Mouse (Mus musculus) liver, embryonic 14.5 days (tissue): ENCODE results near the gene Epn3. TPM values are rescaled to one million over a fixed set of nuclear protein-coding genes. Genes with fewer than 3 reads are reported as not detected.

Experiments
- ATAC-seq: fragments of 200-750 bp; cut with Nextera tagmentation; 2 replicates; pipeline ENCODE4 v1.8.0; 2017; ENCODE audit warnings: moderate number of reproducible peaks, mild to moderate bottlenecking, moderate library complexity; ENCODE audit not compliant: insufficient read depth
- DNase-seq, 3 experiments: peaks; one replicate each; pipeline ENCODE4 v3.0.0-alpha.2; 2012 to 2013; ENCODE audit warnings: low read depth in 3 of 3, low spot score in 3 of 3
- H3K27ac ChIP-seq: fragments of 300-500 bp; sonication (generic); 2 replicates; pipeline ENCODE4 v1.5.1; 2014; ENCODE audit warnings: moderate library complexity, mild to moderate bottlenecking, control low read depth, inconsistent platforms
- H3K27me3 ChIP-seq: fragments of 300-500 bp; sonication (generic); 2 replicates; pipeline ENCODE4 v1.6.1; 2014; ENCODE audit warnings: mild to moderate bottlenecking, low read length, moderate library complexity; ENCODE audit not compliant: control insufficient read depth, insufficient read depth
- H3K36me3 ChIP-seq: fragments of 300-500 bp; sonication (generic); replicated peaks from 2 replicates; pipeline ENCODE4 v1.6.1; 2014; ENCODE audit warnings: low read depth; ENCODE audit not compliant: control insufficient read depth, insufficient read depth
- H3K4me1 ChIP-seq, 2 experiments: fragments of 200-500 bp in 1 of 2; fragments of 300-500 bp in 1 of 2; sonication (generic) in 1 of 2; replicated peaks; 2 replicates each; pipeline ENCODE4 v1.6.1; 2012 to 2014; ENCODE audit warnings: antibody characterized with exemption in 1 of 2, inconsistent platforms in 1 of 2, low read length in 1 of 2; ENCODE audit not compliant: control insufficient read depth in 2 of 2, insufficient read depth in 2 of 2
- H3K4me2 ChIP-seq: fragments of 300-500 bp; sonication (generic); 2 replicates; pipeline ENCODE4 v1.6.1; 2014; ENCODE audit warnings: low read depth, mild to moderate bottlenecking, control low read depth, moderate library complexity
- H3K4me3 ChIP-seq, 2 experiments: fragments of 200-500 bp in 1 of 2; fragments of 300-500 bp in 1 of 2; sonication (generic) in 1 of 2; 2 replicates each; pipeline ENCODE4 v1.5.1; 2012 to 2014; ENCODE audit warnings: low read depth in 2 of 2, low read length in 2 of 2, mild to moderate bottlenecking in 2 of 2, control low read depth in 1 of 2, inconsistent platforms in 1 of 2, moderate library complexity in 1 of 2; ENCODE audit not compliant: insufficient read depth in 1 of 2
- H3K9ac ChIP-seq: fragments of 300-500 bp; sonication (generic); replicated peaks from 2 replicates; pipeline ENCODE4 v1.6.1; 2014; ENCODE audit warnings: mild to moderate bottlenecking, control low read depth, moderate library complexity
- H3K9me3 ChIP-seq: fragments of 300-500 bp; sonication (generic); 2 replicates; pipeline ENCODE4 v1.6.1; 2016; ENCODE audit warnings: low read length, mixed read lengths; ENCODE audit not compliant: control insufficient read depth
- CTCF ChIP-seq: IDR thresholded peaks from 2 replicates; pipeline ENCODE4 v1.5.1; 2016; ENCODE audit warnings: antibody characterized with exemption, low read depth, control low read depth
- EP300 ChIP-seq: IDR thresholded peaks from 2 replicates; pipeline ENCODE4 v1.6.1; 2016; ENCODE audit warnings: antibody characterized with exemption, low read depth
- WGBS: fragments of 180-500 bp; shearing (Covaris S2); extraction: QIAGEN DNeasy Blood & Tissue Kit; methylation state at CpG from one replicate; pipeline ENCODE4 v1.1.7; 2014; ENCODE audit not compliant: insufficient replicate concordance; 5-methylcytosine and 5-hydroxymethylcytosine counted together
- polyA plus RNA-seq, 2 experiments: library from polyadenylated mRNA; depleted of rRNA in 1 of 2; stranded (reverse) in 1 of 2; unstranded in 1 of 2; fragments of >200 nt; fragmentation: Nextera tagmentation in 1 of 2; extraction: Ambion mirVana in 1 of 2; gene quantifications; 2 replicates each; pipeline versions ENCODE4 v1.2.1 to v1.2.3; 2012 to 2014

The Epn3 gene
- polyA plus RNA-seq, 2 experiments, result 0.04 TPM; not detected in 1

DNA sequence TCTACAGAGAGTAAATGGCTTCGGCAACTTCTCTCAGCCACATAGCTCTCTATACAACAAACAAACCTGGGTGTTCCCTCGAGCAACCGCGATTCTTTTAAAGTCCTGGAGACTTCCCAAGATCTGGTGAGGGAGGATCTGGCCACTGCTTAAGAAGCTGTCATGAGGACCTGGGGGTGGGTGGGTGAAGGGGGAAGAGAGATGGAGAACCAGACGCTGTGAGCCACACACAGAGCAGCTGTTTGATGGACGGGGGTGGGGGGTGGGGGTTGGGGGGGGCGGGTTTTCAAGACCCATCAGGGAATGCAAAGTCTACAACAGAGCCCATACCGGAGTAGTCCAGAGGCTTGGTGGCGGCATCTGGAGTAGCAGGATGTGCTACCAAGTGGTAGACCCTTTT is 13.7 kb upstream of the Epn3 start:
- H3K4me3 ChIP-seq, result no peak overlapping the region
- H3K36me3 ChIP-seq, result no peaks in the 10 kb centered on the region
- 43% methylated on average over 9 of the region's 9 CpGs for WGBS
- TF ChIP-seq CTCF (no peak), EP300 (no peak)
- H3K9ac ChIP-seq, result no peak overlapping the region
- H3K4me1 ChIP-seq, result no peaks in the 10 kb centered on the region
- no peaks in the 10 kb centered on the region for H3K27me3 ChIP-seq
- no peak overlapping the region for H3K27ac ChIP-seq
- ATAC-seq (no peak), DNase-seq (no peak)
- H3K9me3 ChIP-seq, result no peaks in the 10 kb centered on the region
- no peak overlapping the region for H3K4me2 ChIP-seq

DNA sequence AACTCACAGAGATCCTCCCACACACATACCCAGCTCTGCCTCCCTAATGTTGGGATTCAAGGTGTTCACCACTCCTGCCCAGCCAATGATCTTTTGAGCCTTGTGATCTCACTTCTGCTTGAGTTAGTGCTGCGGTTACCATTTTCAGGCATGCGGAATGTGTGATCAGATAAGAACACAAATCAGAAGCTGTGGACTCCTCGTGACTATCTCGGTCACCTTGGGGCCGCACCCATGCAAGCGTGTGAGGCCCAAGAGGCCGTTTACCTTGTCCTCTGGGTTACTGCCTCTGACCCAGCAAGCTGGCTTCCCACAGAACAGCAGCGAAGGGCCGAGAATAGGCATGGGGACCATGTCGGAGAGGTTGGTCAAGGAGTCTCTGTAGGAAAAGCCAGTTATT is 9.2 kb upstream of the Epn3 start:
- ATAC-seq, result no peak
- TF ChIP-seq CTCF, result no peak
- TF ChIP-seq EP300, result no peak
- WGBS, result 57% methylated on average over 10 of the region's 10 CpGs

DNA sequence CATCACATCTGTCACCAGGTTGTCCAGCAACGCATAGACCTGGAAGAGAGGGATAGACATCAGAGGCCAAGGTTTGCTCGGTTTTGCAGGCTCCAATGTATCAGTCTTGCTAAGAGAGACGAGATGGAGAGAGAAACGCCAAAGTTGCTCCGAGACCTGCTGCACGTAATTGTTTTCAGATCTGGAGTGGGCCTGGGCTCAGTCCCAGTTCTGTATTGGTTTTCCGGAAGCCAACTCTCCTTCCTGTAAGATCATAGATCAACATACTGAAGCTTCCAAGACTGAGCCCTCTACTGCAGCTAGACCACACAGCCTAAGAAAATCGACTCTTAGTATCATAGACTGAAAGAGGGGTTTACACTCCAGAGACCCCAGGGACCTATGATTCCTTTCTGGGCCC is 1.7 kb upstream of the Epn3 start:
- Histone ChIP-seq H3K27ac (no peak overlapping the region), H3K27me3 (peaks cover 24% of the 10 kb centered on the region), H3K4me3 (no peak overlapping the region)

More for the DNA sequence above, 9.2 kb upstream of the Epn3 start:
- Histone ChIP-seq H3K4me3 (no peak overlapping the region), H3K27me3 (no peaks in the 10 kb centered on the region), H3K36me3 (no peaks in the 10 kb centered on the region), H3K9ac (no peak overlapping the region), H3K4me1 (no peaks in the 10 kb centered on the region), H3K9me3 (no peaks in the 10 kb centered on the region), H3K27ac (no peak overlapping the region), H3K4me2 (no peak overlapping the region)
- no peak for DNase-seq

DNA sequence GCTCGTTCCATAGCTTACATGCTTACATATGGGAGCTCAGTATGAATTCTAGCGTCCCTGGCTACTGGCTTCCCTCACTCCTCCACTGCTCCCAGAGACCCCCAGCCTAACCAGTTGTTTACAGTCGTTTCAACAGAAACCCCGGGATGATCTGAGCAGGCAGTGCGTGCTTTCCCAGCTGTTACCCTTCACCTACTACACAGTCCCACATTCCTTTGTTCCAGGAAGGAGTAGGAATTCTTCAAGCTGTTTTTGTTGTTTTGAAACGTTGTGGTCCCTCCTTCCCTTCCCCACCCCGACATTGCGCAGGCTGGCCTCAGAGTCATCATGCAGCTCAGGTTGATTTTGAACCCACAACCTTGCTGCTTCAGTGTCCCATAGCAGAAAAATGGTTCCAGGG is 588 bp upstream of the Epn3 start:
- 20% methylated on average over 8 of the region's 8 CpGs for WGBS
- H3K4me1 ChIP-seq, result no peaks in the 10 kb centered on the region
- H3K4me3 ChIP-seq, result no peak overlapping the region
- no peaks in the 10 kb centered on the region for H3K9me3 ChIP-seq
- no peaks in the 10 kb centered on the region for H3K36me3 ChIP-seq
- DNase-seq, result no peak
- no peak for ATAC-seq
- H3K9ac ChIP-seq, result no peak overlapping the region
- H3K4me2 ChIP-seq, result no peak overlapping the region
- H3K27me3 ChIP-seq, result peaks cover 24% of the 10 kb centered on the region
- TF ChIP-seq EP300 (no peak), CTCF (no peak)
- no peak overlapping the region for H3K27ac ChIP-seq

More for the DNA sequence above, 1.7 kb upstream of the Epn3 start:
- no peaks in the 10 kb centered on the region for H3K4me1 ChIP-seq
- H3K9me3 ChIP-seq, result no peaks in the 10 kb centered on the region
- H3K9ac ChIP-seq, result no peak overlapping the region
- ATAC-seq, result no peak
- no peak overlapping the region for H3K4me2 ChIP-seq
- no peak for TF ChIP-seq EP300
- no peak for TF ChIP-seq CTCF
- no peaks in the 10 kb centered on the region for H3K36me3 ChIP-seq
- no peak for DNase-seq
- 61% methylated on average over 8 of the region's 8 CpGs for WGBS

DNA sequence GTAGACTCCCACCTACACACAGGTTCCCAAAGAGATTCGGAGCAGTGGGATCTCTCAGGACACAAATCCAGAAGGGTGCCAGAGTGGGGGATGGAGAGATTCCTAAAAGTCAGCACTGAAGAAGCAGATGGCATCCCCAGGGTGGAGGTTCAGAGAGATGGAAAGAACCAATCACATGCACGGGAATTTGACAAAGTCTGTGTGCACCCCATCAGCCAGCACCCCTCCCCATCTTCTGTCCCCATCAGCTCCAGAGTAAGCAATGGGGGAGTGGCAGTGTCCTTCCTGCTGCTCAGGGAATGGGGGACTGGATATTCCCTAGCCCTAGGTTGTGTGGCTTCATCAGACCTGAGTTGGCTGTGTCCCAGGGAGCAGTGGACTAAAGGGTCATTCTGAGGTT is 739 bp downstream of the Epn3 start:
- peaks cover 24% of the 10 kb centered on the region for H3K27me3 ChIP-seq
- TF ChIP-seq EP300 (no peak), CTCF (no peak)
- no peak overlapping the region for H3K4me3 ChIP-seq
- H3K4me1 ChIP-seq, result no peaks in the 10 kb centered on the region
- no peaks in the 10 kb centered on the region for H3K36me3 ChIP-seq
- H3K27ac ChIP-seq, result no peak overlapping the region
- ATAC-seq, result no peak
- no peak for DNase-seq
- H3K9me3 ChIP-seq, result no peaks in the 10 kb centered on the region
- 9% methylated on average over 2 of the region's 2 CpGs for WGBS
- no peak overlapping the region for H3K9ac ChIP-seq
- no peak overlapping the region for H3K4me2 ChIP-seq
